Mouse (Mus musculus): ENCODE results near the gene Eral1.
"Not testable (repeated sequence)": the region's sequence is repeated elsewhere in the genome, so short reads cannot be mapped to it uniquely, and the experiment has no call there.

Eral1 gene

DNA sequence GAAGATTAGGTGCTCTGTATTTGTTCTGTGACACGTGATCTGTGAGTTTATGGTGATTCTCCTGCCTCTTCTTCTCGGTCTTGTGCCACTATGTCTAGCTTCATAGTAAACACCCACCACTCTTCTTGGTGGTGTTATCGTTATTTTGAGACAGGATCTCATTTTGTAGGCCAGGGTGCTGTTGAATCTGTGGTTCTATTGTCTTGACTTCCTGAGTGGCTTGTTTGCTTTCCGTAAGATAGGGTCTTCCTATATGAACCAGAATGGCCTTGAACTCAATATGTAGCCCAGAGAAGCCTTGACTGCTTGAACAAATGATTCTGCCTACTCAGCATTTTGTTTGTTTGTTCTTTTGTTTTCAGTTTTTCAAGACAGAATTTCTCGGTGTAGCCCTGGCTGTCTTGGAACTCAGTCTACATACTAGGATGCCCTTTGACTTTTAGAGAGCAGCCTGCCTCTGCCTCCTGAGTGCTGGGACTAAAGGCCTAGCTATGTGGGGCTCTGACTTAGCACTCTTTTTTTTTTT is 7.6 kb upstream of the Eral1 start:
- no peak for DNase-seq (ENCODE audit: low read depth, low spot score)

DNA sequence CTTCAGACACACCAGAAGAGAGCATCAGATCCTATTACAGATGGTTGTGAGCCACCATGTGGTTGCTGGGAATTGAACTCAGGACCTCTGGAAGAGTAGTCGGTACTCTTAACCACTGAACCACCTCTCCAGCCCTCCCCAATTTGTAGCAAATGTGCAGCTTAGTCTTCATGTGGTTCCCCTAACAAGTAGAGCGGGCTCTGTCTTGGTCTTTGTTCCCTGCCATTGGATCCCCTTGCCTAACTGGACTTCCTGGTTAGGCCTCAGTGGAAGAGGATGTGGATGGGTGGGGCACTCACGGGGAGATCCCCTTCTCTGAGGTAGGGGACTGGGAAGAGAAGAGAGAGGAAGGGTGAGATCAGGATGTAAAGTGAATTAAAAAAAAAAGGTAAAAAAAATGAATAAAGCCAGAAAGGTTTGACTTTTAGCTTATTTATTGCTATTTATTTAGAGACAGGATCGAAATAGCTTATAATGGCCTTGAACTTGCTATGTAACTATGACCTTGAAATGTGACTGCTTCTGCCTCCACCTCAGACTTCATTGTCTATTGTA is 6.8 kb upstream of the Eral1 start:
- no peak for DNase-seq (ENCODE audit: low read depth, low spot score)

DNA sequence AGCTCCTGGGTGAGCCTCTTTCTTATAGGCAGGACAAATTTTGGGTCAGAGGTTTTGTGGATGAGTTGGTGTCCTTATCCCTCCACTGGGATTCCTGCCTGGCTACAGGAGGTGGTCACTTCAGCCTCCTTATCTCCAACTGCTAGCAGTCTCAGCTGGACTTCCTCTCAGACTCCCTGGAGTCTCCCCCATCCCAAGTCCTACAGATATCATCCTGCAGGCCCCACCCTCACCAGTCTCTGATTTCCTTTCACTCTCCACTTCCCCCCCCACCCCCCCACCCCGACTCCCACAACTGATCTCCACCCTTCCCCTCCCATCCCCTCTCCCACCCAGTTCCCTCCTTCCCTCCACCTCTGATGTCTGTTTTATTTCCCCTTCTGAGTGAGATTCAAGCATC is 3.4 kb upstream of the Eral1 start:
- DNase-seq (ENCODE audit: low read depth, low spot score), result no peak

DNA sequence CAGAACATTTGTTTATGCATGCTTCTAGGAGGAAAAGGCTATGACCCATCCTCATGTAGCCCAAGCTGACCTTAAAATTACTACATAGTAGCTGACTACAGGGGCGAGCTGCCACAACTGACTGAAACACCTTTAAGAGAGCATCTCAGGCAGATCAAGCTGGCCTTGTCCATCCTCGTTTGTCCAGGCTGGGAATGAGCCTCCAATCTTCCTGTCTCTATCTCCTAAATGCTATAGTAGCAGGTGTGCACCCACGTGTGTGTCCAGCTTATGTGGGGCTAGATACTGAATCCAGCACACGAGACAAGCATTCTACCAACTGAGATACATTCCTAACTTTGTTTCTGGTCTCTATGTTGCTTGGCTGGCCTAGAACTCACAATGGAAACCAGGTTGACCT is 5.5 kb downstream of the Eral1 start:
- no peak for DNase-seq (ENCODE audit: low read depth, low spot score)

DNA sequence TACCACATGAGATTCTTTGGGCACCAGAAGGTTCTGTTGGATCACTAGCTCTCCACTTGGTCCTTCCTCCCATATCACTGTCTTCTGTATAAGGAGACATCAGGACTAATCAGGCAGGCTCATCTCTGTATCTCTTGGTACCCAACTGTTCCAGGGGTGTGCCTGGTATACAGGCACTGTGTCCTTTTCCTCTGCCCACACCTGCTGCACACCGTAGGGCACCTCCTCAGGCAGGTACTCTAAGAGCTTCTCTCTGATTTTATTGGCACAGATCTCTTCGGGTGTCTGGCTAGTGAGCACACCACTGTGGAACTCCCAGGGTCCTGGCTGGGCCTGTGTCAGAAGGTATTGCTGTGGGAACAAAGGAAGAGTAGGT is 5.9 kb downstream of the Eral1 start:
- no peak for DNase-seq (ENCODE audit: low read depth, low spot score)

DNA sequence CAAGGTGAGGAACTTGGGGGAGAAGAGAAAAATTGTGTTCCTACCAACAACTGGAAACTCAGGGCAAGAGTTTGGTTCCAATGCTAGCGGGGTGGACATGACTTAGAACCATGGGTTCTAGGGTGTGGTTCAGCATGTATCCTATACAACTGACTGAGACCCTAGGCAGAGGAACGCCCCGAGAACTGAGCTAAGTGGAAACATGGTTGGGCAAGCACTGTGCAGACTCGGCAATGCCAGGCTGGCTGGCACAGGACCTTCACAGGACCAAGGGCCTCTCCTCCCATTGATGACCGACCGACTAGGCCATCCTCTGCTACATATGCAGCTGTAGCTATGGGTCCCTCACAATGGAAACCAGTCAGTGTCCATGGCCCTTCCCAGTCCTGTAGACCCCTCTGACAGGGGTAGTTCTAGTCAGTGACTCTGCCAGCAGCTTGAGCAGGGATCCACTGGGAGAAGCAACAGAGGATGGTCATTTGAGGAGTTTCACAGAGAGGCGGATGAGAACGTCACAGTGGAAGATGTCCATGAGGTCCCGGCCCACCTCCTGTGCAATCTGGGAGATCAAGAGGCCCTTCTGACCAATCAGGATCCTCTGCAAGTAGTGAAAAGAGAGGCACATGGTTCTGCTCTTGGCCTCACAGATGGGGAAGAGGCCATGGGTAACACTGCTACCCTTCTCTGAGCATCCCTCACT is 6.5 kb downstream of the Eral1 start:
- no peak for DNase-seq (ENCODE audit: low read depth, low spot score)

DNA sequence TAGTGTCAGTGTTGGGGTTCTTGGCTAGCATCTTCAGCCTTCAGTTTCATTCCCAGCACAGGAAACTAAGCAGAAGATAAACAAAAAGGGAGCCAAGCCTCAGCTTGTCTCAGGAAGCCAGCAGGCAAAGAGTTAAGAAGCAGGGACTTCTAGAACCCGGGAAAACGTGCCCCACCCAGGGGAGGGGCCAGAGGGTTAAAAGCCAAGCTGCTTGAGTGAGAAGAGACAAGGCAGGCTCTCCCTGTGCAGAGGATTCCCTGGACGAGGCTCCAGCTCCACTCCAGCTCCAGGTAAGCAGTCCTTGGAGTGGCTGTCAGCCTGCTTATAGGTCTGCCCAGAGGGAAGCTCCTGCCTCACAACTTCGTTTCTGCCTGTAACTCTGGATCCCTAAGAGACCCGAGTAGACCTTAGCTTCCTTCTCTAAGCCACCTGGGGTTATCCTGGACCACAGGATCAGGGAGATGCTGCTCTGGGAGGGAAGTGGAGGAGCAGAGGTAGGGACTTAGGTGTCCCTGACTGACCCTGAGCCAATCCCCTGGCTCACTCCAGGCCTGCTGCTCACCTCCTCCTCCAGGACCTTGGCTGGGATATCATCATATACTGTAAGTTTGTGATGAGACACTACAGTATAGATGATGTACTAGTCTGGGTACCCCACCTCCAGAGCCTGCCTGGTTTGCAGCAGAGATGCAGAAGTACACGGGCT is 7.6 kb downstream of the Eral1 start:
- no peak for DNase-seq (ENCODE audit: low read depth, low spot score)

DNA sequence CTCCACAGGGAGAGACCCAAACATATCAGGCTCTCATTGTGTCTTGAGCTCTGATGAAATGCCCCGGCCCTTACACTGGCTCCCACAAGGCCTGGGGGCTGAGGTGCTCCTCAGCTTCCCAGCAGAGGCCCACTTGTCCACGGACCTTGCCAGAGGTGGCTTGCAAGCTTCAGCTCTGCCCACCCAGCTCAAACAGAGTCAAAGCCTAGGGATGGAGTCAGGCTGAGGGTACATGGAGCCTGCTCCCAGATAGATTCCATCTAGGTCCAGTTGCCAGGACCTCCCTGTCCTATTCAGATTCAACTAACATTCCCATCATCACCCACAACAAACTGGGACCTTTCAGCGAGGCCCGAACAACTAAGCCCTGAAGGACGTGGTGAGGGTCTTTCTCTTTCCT is 8.2 kb downstream of the Eral1 start:
- DNase-seq (ENCODE audit: low read depth, low spot score), result no peak

DNA sequence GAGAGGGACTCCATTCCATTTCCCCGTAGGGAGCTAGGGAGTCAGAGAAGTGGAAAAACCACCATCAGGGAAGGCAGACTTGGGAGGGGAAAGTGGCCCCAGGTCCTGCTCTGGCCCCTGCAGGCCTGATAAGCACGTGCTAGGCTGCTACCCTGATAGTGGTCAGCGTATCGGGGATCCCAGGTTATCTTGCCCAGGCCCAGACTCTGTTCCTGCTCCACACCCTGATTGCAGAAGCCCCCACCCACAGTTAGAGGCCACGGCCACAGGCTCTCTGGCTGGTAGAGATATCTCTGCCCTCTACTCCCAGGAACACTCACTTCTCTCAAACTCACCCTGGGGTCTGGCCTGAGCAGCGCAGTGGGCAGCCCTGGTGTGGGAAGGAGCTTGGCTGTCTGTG is 10.5 kb downstream of the Eral1 start:
- no peak for DNase-seq (ENCODE audit: low read depth, low spot score)

DNA sequence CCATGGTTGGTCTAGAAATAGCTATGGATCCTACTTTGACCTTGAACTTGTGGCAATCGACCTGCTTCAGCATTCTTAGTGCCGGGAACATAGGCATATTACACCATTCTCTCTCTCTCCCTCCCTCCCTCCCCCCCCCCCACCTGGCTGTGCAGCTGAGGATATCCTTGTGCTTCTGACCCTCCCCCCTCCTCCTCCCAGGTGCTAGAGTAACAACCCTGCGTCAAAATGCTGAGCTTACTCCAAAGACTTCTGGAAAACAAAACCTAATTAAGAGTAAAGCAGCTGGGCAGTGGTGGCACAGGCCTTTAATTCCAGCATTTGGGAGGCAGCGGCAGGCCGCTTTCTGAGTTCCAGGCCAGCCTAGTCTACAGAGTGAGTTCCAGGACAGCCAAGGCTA is 11.1 kb downstream of the Eral1 start:
- no peak for DNase-seq (ENCODE audit: low read depth, low spot score)

DNA sequence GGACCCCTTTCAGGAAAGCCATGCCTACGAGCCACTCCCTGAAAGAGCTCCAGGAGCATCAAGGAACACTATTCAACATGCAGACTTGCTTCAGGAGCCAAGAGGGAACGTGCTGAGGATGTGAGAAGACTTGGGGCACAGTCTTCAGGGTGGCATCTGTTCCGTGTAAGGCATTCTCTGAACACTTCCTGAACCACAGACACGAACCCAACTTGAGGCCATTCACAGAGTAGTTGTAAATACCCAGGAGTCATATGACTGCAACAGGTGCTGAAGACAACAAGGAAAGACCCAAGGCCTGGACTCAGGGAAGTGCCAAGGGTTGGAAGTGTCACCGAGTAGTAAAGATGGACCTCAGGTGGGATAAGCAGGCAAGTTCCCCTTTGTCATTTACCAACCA is 12.6 kb downstream of the Eral1 start:
- DNase-seq (ENCODE audit: low read depth, low spot score), result no peak

DNA sequence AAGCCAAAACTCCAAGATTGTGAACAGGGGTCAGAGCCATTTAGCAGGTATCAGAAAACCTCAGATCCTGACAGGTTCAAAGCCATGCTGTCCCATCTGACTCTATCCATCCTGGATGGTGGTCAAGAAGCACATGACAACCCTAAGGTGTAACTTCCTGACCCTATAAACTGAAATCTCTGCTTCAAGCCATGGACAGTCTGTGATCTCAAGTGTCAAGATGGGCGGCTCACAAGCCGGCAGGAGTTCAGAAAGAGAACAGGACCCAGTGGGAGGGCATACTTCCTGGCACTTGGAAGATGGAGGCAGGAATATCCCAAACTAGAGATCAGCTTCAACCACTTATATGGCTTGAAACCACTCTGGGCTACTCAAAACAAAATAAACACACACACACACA is 13.5 kb downstream of the Eral1 start:
- DNase-seq (ENCODE audit: low read depth, low spot score), result no peak

DNA sequence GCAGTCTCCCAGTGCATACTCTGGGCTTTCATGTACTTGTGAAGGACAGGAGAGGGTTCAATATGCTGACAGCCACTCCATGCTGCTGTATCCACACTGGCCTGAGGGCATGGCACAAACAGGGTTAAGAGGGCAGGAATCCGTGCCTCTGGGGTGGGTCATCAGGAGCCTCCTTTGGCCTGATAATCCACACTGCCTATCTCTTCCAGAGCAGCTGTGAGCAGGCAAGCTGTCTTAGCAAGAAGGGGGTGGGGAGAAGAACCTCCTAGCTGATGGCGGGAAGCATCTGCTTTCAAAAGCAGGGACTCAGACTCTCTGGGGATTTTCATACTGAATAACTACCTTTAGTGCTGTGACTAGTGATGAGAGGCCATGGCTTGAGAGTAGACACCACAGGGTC is 14.3 kb downstream of the Eral1 start:
- DNase-seq (ENCODE audit: low read depth, low spot score), result no peak

DNA sequence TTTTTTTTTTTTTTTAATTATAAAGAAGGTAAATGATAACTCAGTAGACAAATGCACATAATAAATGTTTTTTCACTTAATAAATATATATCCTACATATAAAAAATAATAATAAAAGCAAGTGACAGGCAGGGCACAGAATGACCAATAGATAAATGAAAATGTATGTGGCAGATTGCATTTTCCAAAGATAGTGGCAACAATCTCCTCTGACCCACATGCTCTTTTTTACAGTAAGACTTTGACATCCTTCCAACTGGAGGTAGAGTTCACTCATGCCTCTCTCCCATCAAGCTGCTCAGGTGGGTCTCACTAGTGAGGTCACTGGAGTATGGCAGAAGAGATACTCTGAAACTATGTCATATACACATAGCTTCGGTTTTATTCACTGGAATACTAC is 17.6 kb downstream of the Eral1 start:
- DNase-seq (ENCODE audit: low read depth, low spot score), result no peak

DNA sequence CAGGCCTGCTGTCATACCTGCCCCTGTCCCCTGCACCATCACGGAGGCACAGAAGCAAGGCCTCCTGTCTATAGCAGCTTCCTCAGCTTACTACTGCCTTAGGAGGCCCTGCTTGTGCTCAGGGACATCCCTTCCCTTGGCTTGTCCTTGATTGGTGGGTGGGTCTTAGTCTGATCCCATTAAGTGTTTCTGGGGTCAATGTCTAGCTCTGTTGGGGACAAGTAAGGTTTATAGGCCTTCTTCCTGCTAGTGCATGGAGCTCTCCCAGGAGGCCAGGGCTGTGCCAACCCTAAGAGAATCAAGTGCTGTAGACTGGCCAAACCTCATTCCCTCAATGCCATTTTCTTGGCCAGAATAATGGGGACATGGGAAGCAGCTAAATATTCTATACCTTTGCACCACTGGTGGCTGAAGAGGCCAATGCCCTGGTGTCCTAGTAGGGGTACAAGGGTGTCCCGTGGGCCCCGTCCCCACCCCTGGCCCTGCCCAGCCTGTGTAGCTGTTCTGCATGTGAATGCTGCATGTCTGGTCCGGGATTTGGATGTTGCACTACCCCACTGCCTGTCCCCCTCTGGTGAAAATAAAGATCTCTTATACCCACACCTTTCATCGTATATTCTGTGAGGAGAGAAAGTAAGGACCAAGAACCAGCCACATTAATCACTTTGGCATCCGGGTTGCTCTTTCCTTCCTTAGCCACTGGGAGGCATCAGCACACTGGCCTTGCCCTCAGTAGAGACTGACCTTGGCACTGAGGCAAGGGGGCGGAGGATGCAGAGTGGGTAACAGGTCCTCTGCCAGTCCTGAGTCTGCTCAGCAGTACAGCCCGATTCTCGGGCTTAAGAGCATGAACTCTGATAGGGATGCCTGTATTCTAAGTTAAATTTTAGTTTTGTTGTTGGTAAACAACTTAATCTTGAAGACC is 20.1 kb downstream of the Eral1 start:
- DNase-seq (ENCODE audit: low read depth, low spot score), result no peak

DNA sequence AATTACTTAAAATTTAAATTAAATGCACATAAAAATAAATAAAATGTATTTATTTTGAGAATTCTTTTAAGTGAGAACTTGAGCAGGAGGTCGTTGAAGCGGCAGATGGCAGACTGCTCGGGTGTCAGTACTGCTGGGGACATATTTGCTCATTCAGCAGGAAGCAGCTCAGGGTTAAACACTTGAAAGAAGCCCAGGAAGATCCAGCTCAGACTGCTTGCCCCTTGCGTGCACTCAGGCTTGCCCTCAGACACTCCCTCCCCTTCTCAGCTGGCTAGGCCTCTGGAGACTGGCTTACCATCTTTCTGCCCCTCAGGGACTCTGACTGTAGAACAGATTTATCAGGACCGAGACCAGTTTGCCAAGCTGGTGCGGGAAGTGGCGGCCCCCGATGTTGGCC is 23.2 kb downstream of the Eral1 start:
- no peak for DNase-seq (ENCODE audit: low read depth, low spot score)

DNA sequence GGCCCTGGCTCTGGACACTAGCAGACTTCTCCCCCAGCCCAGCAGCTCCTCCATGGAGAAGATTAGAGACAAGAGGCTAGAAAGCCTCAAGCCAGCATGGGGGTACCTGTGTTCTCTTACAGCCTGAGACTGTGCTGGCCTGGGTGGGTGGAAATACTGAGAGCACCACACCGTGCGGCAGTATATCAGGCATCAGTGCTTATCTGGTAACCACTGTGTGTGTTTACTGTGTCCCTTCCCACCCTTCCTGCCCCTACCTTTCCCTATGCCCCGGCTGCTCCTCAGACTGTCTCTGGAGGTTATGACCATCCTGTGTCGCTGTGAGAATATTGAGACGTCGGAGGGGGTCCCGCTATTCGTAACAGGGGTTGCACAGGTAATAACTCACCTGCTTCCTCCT is 27.1 kb downstream of the Eral1 start:
- DNase-seq (ENCODE audit: low read depth, low spot score), result no peak

DNA sequence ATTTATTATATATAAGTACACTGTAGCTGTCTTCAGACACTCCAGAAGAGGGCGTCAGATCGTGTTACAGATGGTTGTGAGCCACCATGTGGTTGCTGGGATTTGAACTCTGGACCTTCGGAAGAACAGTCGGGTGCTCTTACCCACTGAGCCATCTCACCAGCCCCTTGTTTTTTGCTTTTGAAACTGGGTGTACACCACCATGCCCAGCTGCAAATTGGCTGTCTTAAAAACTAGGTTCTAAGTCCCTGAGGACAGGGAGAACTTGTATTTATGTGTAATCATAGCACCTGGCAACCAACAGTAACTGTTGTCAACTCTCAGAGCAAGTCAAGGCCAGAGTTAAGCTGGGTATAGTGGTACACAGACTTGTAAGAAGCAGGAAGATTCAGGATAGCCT is 31.5 kb downstream of the Eral1 start:
- DNase-seq (ENCODE audit: low read depth, low spot score), result not testable (repeated sequence)

DNA sequence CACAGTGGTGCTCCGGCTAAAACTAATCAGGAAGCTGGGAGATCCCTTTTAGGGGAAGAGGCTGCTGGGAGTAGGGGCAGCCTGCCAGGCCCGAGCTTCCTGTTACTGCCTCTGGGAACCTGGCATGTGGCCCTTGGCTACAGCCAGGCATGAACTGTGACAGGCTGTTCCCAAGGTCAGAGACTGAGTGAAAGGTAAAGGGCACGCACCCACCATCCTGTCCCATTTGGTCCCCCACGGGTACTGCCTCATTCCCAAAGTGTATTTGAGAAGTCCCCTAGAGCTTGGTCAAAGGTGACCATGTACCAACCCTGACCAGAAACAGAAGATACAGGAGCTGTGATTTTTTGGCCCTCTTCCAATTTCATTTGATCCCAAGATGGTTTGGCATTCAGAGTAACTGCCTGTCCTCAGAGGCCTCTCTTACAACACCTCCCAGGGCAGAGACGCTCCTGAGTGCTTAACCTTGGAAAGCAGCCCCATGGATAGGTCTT is 35.4 kb downstream of the Eral1 start:
- no peak for DNase-seq (ENCODE audit: low read depth, low spot score)

DNA sequence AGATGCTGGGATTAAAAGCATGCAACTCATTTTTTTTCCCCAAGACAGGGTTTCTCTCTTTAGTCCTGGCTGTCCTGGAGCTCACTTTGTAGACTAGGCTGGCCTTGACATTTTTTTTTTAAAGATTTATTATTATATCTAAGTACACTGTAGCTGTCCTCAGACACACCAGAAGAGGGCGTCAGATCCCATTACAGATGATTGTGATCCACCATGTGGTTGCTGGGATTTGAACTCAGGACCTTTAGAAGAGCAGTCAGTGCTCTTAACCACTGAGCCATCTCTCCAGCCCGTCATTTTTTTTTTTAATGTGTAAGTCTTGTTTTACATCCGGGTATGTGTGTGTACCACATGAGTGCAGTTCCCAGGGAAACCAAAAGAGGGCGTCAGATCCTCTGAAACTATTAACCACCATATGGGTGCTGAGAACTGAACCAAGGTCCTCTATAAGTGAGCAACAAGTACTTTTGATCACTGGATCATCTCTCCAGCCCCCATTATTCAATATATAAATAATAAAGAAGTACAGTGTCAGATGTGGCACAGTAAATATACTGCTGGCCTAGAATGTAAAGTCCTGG is 37.8 kb downstream of the Eral1 start:
- DNase-seq (ENCODE audit: low read depth, low spot score), result not testable (repeated sequence)

DNA sequence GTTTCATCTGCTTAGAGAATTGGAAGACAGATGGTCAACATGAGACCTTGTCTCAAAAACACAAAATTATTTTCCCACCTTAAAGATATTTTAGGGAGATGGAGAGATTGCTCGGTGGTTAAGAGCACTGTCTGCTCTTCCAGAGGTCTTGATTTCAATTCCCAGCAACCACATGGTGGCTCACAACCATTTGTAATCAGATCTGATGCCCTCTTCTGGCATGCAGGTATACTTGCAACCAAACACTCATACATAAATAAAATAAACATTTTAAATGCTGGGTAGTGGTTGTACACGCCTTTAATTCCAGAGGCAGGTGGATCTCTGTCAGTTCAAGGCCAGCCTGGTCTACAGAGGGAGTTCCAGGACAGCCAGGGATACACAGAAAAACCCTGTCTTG is 39.3 kb downstream of the Eral1 start:
- no peak for DNase-seq (ENCODE audit: low read depth, low spot score)

Data from telencephalon, adult 2 months (tissue).